Mouse (Mus musculus) heart, embryonic 11.5 days (tissue): ENCODE results near the gene Slc16a9. TPM values are rescaled to one million over a fixed set of nuclear protein-coding genes. Genes with fewer than 3 reads are reported as not detected.

Source experiments
- ATAC-seq: fragments of 200-750 bp; cut with Nextera tagmentation; replicated peaks from 2 replicates; pipeline ENCODE4 v1.8.0; 2017; ENCODE audit warnings: moderate library complexity; ENCODE audit not compliant: insufficient number of reproducible peaks, low FRiP score, low TSS enrichment
- H3K27ac ChIP-seq: fragments of 300-500 bp; sonication (generic); 2 replicates; pipeline ENCODE4 v1.5.1; 2014; ENCODE audit warnings: mild to moderate bottlenecking, low read depth, low read length
- H3K27me3 ChIP-seq: fragments of 300-500 bp; sonication (generic); 2 replicates; pipeline ENCODE4 v1.6.1; 2014; ENCODE audit warnings: mild to moderate bottlenecking, low read length, mixed read lengths; ENCODE audit not compliant: control insufficient read depth, insufficient read depth
- H3K36me3 ChIP-seq: fragments of 300-500 bp; sonication (generic); 2 replicates; pipeline ENCODE4 v1.6.1; 2014; ENCODE audit warnings: mild to moderate bottlenecking, low read length, moderate library complexity, mixed read lengths; ENCODE audit not compliant: control insufficient read depth, insufficient read depth
- H3K4me1 ChIP-seq: fragments of 300-500 bp; sonication (generic); 2 replicates; pipeline ENCODE4 v1.6.1; 2014; ENCODE audit warnings: low read length; ENCODE audit not compliant: control insufficient read depth, insufficient read depth
- H3K4me2 ChIP-seq: fragments of 300-500 bp; sonication (generic); 2 replicates; pipeline ENCODE4 v1.6.1; 2014; ENCODE audit warnings: mild to moderate bottlenecking, moderate library complexity
- H3K4me3 ChIP-seq: fragments of 300-500 bp; sonication (generic); 2 replicates; pipeline ENCODE4 v1.5.1; 2014; ENCODE audit warnings: low read depth, low read length
- H3K9ac ChIP-seq: fragments of 300-500 bp; sonication (generic); 2 replicates; pipeline ENCODE4 v1.6.1; 2014; ENCODE audit warnings: mild to moderate bottlenecking, low read depth, low read length, moderate library complexity
- H3K9me3 ChIP-seq: fragments of 300-500 bp; sonication (generic); replicated peaks from 2 replicates; pipeline ENCODE4 v1.6.1; 2016; ENCODE audit warnings: low read length; ENCODE audit not compliant: control insufficient read depth
- WGBS: fragments of 180-500 bp; shearing (Covaris S2); extraction: QIAGEN DNeasy Blood & Tissue Kit; methylation state at CpG from one replicate; pipeline ENCODE4 v1.1.7; 2014; ENCODE audit not compliant: insufficient replicate concordance; 5-methylcytosine and 5-hydroxymethylcytosine counted together
- polyA plus RNA-seq: library from polyadenylated mRNA; unstranded; fragments of >200 nt; fragmentation: Nextera tagmentation; extraction: Ambion mirVana; gene quantifications from 2 replicates; pipeline ENCODE4 v1.2.1, GENCODE M21; 2014

The Slc16a9 gene
- polyA plus RNA-seq, 1 experiment from 2014 or later: 0.53 TPM

DNA sequence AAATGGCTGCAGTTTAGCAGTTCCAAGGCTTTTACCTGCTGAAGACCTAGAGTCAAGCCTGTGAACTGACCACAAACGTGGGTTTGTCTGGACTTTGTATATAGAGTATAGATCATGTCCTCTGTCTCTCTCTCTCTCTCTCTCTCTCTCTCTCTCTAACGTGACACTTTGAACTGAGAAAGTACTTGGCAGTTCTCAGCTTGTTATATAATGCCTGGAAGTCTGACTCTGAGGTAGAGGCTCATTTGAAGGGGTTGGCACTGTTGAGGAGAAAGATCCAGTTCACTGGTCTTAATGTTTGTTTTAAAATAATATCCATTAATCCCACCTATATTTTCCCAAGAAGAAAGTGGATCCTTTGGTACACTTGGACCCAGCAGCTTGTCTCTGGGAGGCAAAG, 7.0 kb upstream of the Slc16a9 start:
- no peak for ATAC-seq
- no peak overlapping the region for H3K27ac ChIP-seq
- no peaks in the 10 kb centered on the region for H3K36me3 ChIP-seq
- peaks cover 4% of the 10 kb centered on the region; the same call in 1 of the 2 replicates for H3K4me1 ChIP-seq
- H3K4me3 ChIP-seq: no peak overlapping the region
- 69% methylated on average over 2 of the region's 2 CpGs for WGBS
- H3K27me3 ChIP-seq: no peaks in the 10 kb centered on the region
- H3K9ac ChIP-seq: no peak overlapping the region
- H3K4me2 ChIP-seq: no peak overlapping the region
- no peaks in the 10 kb centered on the region for H3K9me3 ChIP-seq

DNA sequence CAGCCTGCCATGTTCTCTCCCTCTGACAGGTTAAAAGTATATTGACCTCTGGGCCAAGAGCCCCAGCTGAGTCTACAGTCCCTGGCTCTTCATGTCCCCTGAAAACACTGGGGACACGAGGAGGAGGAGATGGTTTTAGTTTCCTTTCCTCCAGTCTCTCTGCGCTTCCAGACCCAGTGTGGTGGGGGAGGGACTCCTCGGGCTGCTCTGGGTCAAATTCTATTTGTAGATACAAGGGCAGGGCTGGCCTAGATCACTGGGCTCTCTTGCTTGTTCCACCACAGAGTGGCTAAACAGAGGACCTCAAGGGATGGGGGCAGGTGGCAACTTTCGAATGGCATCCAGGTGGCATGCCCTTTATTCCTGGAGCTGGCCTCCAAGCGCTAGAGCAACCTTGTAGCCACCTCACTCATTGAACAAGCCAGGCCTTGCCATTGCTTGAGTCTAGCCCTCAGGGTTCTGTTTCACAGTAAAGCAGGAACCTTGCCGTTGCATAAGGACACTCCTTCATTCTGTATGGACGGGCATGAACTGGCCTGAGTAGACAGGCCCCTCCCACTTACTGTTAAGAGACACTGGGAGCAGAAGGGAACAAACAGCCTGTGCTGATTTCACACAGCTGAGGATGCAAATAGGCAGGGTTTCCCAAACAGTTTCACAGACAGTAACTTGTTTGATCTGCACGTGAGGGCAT, 2.0 kb upstream of the Slc16a9 start:
- H3K4me3 ChIP-seq: no peak overlapping the region
- peaks cover 11% of the 10 kb centered on the region for H3K27me3 ChIP-seq
- no peak overlapping the region for H3K27ac ChIP-seq
- H3K36me3 ChIP-seq: no peaks in the 10 kb centered on the region
- no peak for ATAC-seq
- peaks cover 11% of the 10 kb centered on the region; the same call in 1 of the 2 replicates for H3K4me1 ChIP-seq
- 43% methylated on average over 8 of the region's 8 CpGs for WGBS
- H3K9ac ChIP-seq: no peak overlapping the region
- H3K9me3 ChIP-seq: no peaks in the 10 kb centered on the region
- H3K4me2 ChIP-seq: no peak overlapping the region

DNA sequence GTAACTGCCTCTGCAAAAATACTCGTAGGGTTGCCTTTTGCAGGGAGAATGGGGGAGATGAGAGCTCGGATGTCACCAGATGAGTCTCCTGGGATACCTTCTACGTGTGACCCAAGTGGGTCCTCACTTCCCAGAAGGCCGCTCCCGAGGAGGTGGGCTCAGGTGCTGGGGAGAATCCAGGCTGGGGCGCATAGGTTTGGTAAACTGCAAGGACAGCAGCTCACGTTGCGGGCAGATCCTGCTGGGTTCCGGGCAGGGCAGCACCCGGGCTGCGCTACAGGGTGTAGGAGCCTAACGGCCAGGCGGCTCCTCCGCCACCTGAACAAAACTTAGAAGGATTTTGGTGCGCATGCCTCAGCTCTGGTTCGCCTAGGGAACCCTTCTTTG, 652 bp downstream of the Slc16a9 start:
- 2% methylated on average over 16 of the region's 16 CpGs for WGBS
- ATAC-seq: no peak
- Histone ChIP-seq H3K9ac (peak overlapping the region; percentile 74), H3K9me3 (no peaks in the 10 kb centered on the region), H3K4me1 (peaks cover 11% of the 10 kb centered on the region; the same call in 1 of the 2 replicates), H3K27me3 (peaks cover 11% of the 10 kb centered on the region), H3K4me2 (peak overlapping the region; percentile 95), H3K4me3 (peak overlapping the region; percentile 66), H3K36me3 (no peaks in the 10 kb centered on the region), H3K27ac (no peak overlapping the region)

DNA sequence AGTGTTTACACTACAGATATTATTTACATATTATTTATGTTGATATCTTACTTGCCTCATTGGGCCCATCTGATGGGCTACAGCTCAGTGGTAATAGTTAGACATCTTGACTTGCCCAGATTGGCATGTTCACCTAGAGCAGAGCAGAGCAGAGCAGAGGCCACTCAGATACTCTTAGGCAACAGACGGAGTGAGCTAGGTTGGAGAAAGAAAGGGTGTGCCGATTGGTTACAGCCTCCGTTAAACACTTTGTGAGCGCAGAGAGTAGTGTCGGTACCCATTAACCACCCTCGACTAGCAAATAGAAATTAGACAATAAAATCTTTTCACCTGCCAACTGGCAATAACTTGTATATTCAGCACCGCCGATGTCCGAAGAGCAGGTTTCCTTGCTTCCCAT, 1.2 kb downstream of the Slc16a9 start:
- no peaks in the 10 kb centered on the region for H3K9me3 ChIP-seq
- H3K36me3 ChIP-seq: no peaks in the 10 kb centered on the region
- H3K9ac ChIP-seq: no peak overlapping the region
- ATAC-seq: no peak
- peak overlapping the region; percentile 66 for H3K4me3 ChIP-seq
- peak overlapping the region; percentile 95 for H3K4me2 ChIP-seq
- H3K4me1 ChIP-seq: peaks cover 11% of the 10 kb centered on the region; the same call in 1 of the 2 replicates
- H3K27me3 ChIP-seq: peaks cover 11% of the 10 kb centered on the region
- no peak overlapping the region for H3K27ac ChIP-seq
- WGBS: 37% methylated on average over 9 of the region's 9 CpGs

DNA sequence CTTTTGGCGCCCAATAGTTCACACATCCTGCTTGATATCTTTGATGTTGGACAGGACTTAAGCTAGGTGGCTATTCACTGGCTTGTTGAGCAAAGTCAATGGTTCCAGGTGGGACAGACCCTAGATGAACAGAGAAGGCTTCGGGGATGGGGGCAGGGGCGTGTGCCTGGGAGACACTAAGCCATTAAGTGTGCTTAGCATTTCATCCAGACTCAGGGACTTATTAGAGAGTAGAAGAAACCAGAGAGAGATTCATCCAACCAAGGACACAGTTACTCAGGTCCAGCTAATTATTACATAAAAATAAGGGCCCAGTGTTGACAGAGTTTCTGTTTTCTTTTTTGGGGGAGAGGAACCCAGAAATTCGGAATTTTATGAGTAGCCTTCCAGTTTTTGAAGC, 5.5 kb downstream of the Slc16a9 start:
- 77% methylated on average over 4 of the region's 4 CpGs for WGBS
- Histone ChIP-seq H3K4me2 (no peak overlapping the region), H3K27ac (no peak overlapping the region), H3K9me3 (no peaks in the 10 kb centered on the region), H3K9ac (no peak overlapping the region), H3K4me1 (no peaks in the 10 kb centered on the region), H3K27me3 (peaks cover 5% of the 10 kb centered on the region; the same call in 1 of the 2 replicates), H3K36me3 (no peaks in the 10 kb centered on the region), H3K4me3 (no peak overlapping the region)
- ATAC-seq: no peak

DNA sequence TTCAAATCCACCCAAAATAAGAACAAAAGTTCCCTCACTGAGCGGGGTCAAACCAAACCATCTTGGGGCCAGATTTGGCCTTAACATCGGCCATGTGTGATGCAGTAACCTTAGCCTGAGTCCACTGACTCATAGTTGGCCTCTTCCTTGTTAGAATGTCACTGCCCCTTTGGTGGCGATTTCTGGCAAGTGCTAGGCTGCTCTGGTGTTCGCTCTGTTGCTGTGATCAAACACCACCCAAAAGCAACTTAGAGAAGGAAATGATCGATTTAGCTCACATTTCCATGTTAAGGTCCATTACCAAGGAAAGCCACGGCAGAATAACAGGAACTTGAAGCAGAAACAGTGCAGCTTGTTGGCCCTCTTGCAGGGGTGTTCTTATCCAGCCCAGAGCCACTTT, 5.9 kb downstream of the Slc16a9 start:
- Histone ChIP-seq H3K27me3 (peaks cover 5% of the 10 kb centered on the region; the same call in 1 of the 2 replicates), H3K9ac (no peak overlapping the region), H3K9me3 (no peaks in the 10 kb centered on the region), H3K4me3 (no peak overlapping the region), H3K4me1 (no peaks in the 10 kb centered on the region), H3K4me2 (no peak overlapping the region), H3K27ac (no peak overlapping the region), H3K36me3 (no peaks in the 10 kb centered on the region)
- no peak for ATAC-seq
- WGBS: 80% methylated on average over 6 of the region's 6 CpGs

DNA sequence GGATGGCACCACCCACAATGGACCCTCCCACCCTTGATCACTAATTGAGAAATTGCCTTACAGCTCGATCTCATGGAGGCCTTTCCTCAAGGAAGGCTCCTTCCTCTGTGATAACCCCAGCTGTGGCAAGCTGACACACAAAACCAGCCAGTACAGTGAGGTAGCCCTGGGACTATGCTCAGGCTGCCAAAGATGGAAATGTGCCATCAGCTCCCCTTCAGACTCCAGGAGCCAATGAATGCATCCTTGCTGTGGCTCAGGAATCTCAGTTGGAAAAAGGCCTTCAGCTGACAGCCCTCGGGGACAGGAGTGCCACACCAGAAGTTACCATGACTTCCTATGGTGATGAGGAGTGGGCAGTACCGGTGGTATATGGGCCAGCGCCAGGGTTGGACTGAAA, 9.8 kb downstream of the Slc16a9 start:
- WGBS: 69% methylated on average over 4 of the region's 4 CpGs
- no peaks in the 10 kb centered on the region for H3K36me3 ChIP-seq
- H3K4me3 ChIP-seq: no peak overlapping the region
- H3K9ac ChIP-seq: no peak overlapping the region
- ATAC-seq: no peak
- H3K27ac ChIP-seq: no peak overlapping the region
- no peaks in the 10 kb centered on the region for H3K4me1 ChIP-seq
- no peak overlapping the region for H3K4me2 ChIP-seq
- no peaks in the 10 kb centered on the region for H3K27me3 ChIP-seq
- H3K9me3 ChIP-seq: no peaks in the 10 kb centered on the region

DNA sequence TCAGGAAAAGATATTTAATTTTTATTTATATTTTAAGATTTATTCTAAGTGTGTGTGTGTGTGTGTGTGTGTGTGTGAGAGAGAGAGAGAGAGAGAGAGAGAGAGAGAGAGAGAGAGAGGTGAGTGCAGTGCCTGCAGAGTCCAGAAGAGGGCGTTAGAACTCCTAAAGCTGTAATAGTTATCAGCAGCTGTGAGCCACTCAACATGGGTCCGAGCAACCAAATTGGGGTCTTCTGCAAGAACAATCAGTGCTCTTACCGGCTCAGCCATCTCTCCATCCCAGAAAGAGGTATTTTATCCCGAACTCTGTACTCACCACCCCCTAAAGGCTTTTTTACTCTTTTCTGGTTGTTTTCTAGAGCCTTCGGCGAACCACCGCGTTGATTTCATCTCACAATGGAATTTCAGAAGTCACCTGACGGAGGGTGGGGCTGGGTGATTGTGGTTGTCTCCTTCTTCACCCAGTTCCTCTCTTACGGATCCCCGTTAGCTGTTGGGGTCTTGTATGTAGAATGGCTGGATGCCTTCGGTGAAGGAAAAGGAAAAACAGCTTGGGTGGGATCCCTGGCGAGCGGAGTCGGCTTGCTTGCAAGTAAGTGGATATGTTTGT, 10.8 kb downstream of the Slc16a9 start:
- no peaks in the 10 kb centered on the region for H3K9me3 ChIP-seq
- ATAC-seq: no peak
- H3K36me3 ChIP-seq: no peaks in the 10 kb centered on the region
- WGBS: 79% methylated on average over 15 of the region's 15 CpGs
- no peak overlapping the region for H3K9ac ChIP-seq
- no peaks in the 10 kb centered on the region for H3K4me1 ChIP-seq
- no peak overlapping the region for H3K27ac ChIP-seq
- H3K4me3 ChIP-seq: no peak overlapping the region
- no peak overlapping the region for H3K4me2 ChIP-seq
- no peaks in the 10 kb centered on the region for H3K27me3 ChIP-seq

DNA sequence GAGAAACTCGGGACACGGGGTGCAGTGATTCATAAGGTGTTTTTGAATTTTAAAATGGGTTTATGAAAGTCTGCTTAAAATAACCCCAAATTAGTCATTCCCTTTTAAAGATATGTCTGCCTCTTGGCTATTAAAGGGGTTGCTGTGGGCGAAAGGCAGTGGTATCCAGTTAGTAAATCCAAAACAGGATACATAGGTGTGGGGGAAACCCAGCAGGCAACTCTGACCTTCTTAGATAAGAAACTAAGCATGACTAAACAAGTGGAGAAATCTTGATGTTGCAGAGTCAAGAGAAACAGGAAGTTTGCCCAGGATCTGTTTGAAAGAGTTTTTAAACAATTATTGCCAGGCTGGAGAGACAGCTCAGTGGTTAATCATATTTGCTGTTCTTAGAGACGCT, 12.1 kb downstream of the Slc16a9 start:
- ATAC-seq: no peak

More for the DNA sequence above, 12.1 kb downstream of the Slc16a9 start:
- H3K27me3 ChIP-seq: no peaks in the 10 kb centered on the region
- H3K4me2 ChIP-seq: no peak overlapping the region
- H3K4me3 ChIP-seq: no peak overlapping the region
- H3K36me3 ChIP-seq: no peaks in the 10 kb centered on the region
- no peaks in the 10 kb centered on the region for H3K9me3 ChIP-seq
- 67% methylated on average over 4 of the region's 4 CpGs for WGBS
- H3K4me1 ChIP-seq: no peaks in the 10 kb centered on the region
- H3K27ac ChIP-seq: no peak overlapping the region
- H3K9ac ChIP-seq: no peak overlapping the region
